Mouse (Mus musculus) 416B (cell line): ENCODE results near the gene Clec4f.
"Not testable (repeated sequence)": the region's sequence is repeated elsewhere in the genome, so short reads cannot be mapped to it uniquely, and the experiment has no call there.

Source experiments
- DNase-seq: peaks from one replicate; pipeline ENCODE4 v3.0.0; 2011; ENCODE audit warnings: low read depth

The Clec4f gene

GRCm38 (mm10) chr6:83656087-83656486 is at the start of gene Clec4f:
TSS of gene Clec4f (minus strand) at chr6:83656187.
- DNase-seq: no peak

GRCm38 (mm10) chr6:83704701-83705100 is 48.7 kb upstream of the Clec4f start:
- DNase-seq: no peak

- DNase-seq: no peak
These were observed 48.3 kb upstream of the Clec4f start for GRCm38 (mm10) chr6:83704294-83704693.

- no peak for DNase-seq
These were observed 47.7 kb upstream of the Clec4f start for GRCm38 (mm10) chr6:83703722-83704078.

GRCm38 (mm10) chr6:83703000-83703721 is 47.2 kb upstream of the Clec4f start:
- no peak for DNase-seq

GRCm38 (mm10) chr6:83702146-83702999 is 46.4 kb upstream of the Clec4f start:
- no peak for DNase-seq

- no peak for DNase-seq
These were observed 45.0 kb upstream of the Clec4f start for GRCm38 (mm10) chr6:83701001-83701400.

GRCm38 (mm10) chr6:83699971-83700370 is 44.0 kb upstream of the Clec4f start:
- DNase-seq: no peak

- DNase-seq: no peak
These were observed 41.9 kb upstream of the Clec4f start for GRCm38 (mm10) chr6:83697932-83698331.

- DNase-seq: no peak
These were observed 40.7 kb upstream of the Clec4f start for GRCm38 (mm10) chr6:83696684-83697083.

- no peak for DNase-seq
These were observed 39.7 kb upstream of the Clec4f start for GRCm38 (mm10) chr6:83695731-83696130.

GRCm38 (mm10) chr6:83693835-83694234 is 37.8 kb upstream of the Clec4f start:
- DNase-seq: peak; percentile 86

GRCm38 (mm10) chr6:83692962-83693361 is 37.0 kb upstream of the Clec4f start:
- DNase-seq: no peak

GRCm38 (mm10) chr6:83690936-83691335 is 34.9 kb upstream of the Clec4f start:
- DNase-seq: no peak

GRCm38 (mm10) chr6:83690277-83690676 is 34.3 kb upstream of the Clec4f start:
- DNase-seq: peak; percentile 69

- no peak for DNase-seq
These were observed 33.4 kb upstream of the Clec4f start for GRCm38 (mm10) chr6:83689374-83689773.

GRCm38 (mm10) chr6:83677757-83678156 is 21.8 kb upstream of the Clec4f start, which contains the start of gene Cd207:
TSS of gene Cd207 (minus strand) at chr6:83677857.
- no peak for DNase-seq

- peak; percentile 77 for DNase-seq
These were observed 17.4 kb upstream of the Clec4f start for GRCm38 (mm10) chr6:83673395-83673794.

- no peak for DNase-seq
These were observed 9.0 kb upstream of the Clec4f start for GRCm38 (mm10) chr6:83665009-83665408.

- no peak for DNase-seq
These were observed 4.8 kb upstream of the Clec4f start for GRCm38 (mm10) chr6:83660821-83661220.

- no peak for DNase-seq
These were observed 9.3 kb downstream of the Clec4f start for GRCm38 (mm10) chr6:83646715-83647114.

GRCm38 (mm10) chr6:83635329-83635728 is 20.7 kb downstream of the Clec4f start:
- no peak for DNase-seq

GRCm38 (mm10) chr6:83634631-83635030 is 21.4 kb downstream of the Clec4f start:
- DNase-seq: not testable (repeated sequence)
